9 mouse cellular contexts compared by ENCODE assay signal in the genomic region with DNA sequence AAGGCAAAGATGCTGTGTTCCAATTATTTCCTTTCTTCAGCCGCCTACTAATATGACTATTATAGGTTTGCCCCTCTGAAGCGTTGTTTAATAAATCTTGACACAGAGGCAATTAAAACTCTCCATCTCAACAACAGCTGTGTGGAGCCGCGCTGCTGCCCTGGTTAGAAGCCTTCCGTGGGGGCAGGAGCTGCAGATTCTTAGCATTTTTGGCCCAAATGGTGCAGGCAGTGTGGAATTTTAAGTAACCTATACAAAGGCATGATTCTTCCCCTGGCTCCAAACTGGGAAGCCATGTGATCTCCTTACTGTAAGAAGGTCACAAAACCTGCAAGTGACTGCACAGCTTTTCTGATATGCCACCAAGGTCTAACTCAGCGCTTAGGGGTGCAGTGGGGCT.
A peak's percentile ranks its signal among the peaks of the same experiment; 100 is the strongest.
DNase-seq lines count a peak whose midpoint lies in the region; ATAC-seq lines count a peak whose summit lies in the region.
"Had no signal": no experiment of that assay in that cellular context is flagged by ENCODE, and none has a peak within 500 bp of the region (broad histone marks: within the 10 kb centered on the region; RNA-seq: fewer than 3 reads in every experiment).

No protein-coding gene starts in this region.

- WGBS in embryonic facial prominence, embryonic 12.5 days = 44% methylated on average over 6 of the region's 6 CpGs
- WGBS in hindbrain, embryonic 11.5 days = 77% methylated on average over 6 of the region's 6 CpGs
- WGBS in neural tube, embryonic 14.5 days = 40% methylated on average over 6 of the region's 6 CpGs

- H3K4me3 ChIP-seq in embryonic facial prominence, embryonic 12.5 days = no peak overlapping the region
- no peak overlapping the region for H3K4me3 ChIP-seq in hindbrain, embryonic 11.5 days (ENCODE audit: low read depth, low read length)
- no peak overlapping the region for H3K4me3 ChIP-seq in neural tube, embryonic 14.5 days (ENCODE audit: low read depth, low read length)
- H3K4me3 ChIP-seq: heart, embryonic 15.5 days; liver, embryonic 15.5 days had no signal

- no peaks in the 10 kb centered on the region for H3K27me3 ChIP-seq in embryonic facial prominence, embryonic 12.5 days
- no peaks in the 10 kb centered on the region for H3K27me3 ChIP-seq in hindbrain, embryonic 11.5 days (ENCODE audit: control insufficient read depth, insufficient read depth, low read length)
- H3K27me3 ChIP-seq in neural tube, embryonic 14.5 days (ENCODE audit: control insufficient read depth, insufficient read depth, low read length) = no peaks in the 10 kb centered on the region
- H3K27me3 ChIP-seq: heart, embryonic 15.5 days; liver, embryonic 15.5 days had no signal

- intact Hi-C loops in left cerebral cortex, postnatal 4 days (cut with DNase I) = no loop called here

- no peak for ATAC-seq in embryonic facial prominence, embryonic 12.5 days (ENCODE audit: insufficient number of reproducible peaks, insufficient read depth, low FRiP score, low TSS enrichment)
- no peak for ATAC-seq in hindbrain, embryonic 11.5 days (ENCODE audit: low FRiP score)
- ATAC-seq in neural tube, embryonic 14.5 days (ENCODE audit: low read depth) = peak; percentile 50; the same call in 1 of the 2 replicates

- 0 out of 2 replicates have a peak overlapping the region, but pooled peaks have one; percentile 1 for H3K4me2 ChIP-seq in embryonic facial prominence, embryonic 12.5 days (replicated peaks)
- no peak overlapping the region for H3K4me2 ChIP-seq in hindbrain, embryonic 11.5 days (replicated peaks; ENCODE audit: low read depth, low read length)
- H3K4me2 ChIP-seq in neural tube, embryonic 14.5 days (ENCODE audit: low read depth, low read length) = no peak overlapping the region
- H3K4me2 ChIP-seq: heart, embryonic 15.5 days; liver, embryonic 15.5 days had no signal

- peak overlapping the region; percentile 65 for H3K27ac ChIP-seq in embryonic facial prominence, embryonic 12.5 days
- peak overlapping the region; percentile 0; the same call in 1 of the 2 replicates for H3K27ac ChIP-seq in hindbrain, embryonic 11.5 days (ENCODE audit: low read depth, low read length)
- H3K27ac ChIP-seq in neural tube, embryonic 14.5 days (ENCODE audit: low read depth, low read length) = peak overlapping the region; percentile 16
- H3K27ac ChIP-seq: heart, embryonic 15.5 days; liver, embryonic 15.5 days had no signal

- H3K9ac ChIP-seq in embryonic facial prominence, embryonic 12.5 days = 0 out of 2 replicates have a peak overlapping the region, but pooled peaks have one; percentile 10
- H3K9ac ChIP-seq in hindbrain, embryonic 11.5 days (ENCODE audit: low read depth, low read length) = no peak overlapping the region
- no peak overlapping the region for H3K9ac ChIP-seq in neural tube, embryonic 14.5 days (replicated peaks; ENCODE audit: low read depth, low read length)
- H3K9ac ChIP-seq: heart, embryonic 15.5 days; liver, embryonic 15.5 days had no signal

- no peaks in the 10 kb centered on the region for H3K9me3 ChIP-seq in embryonic facial prominence, embryonic 12.5 days
- H3K9me3 ChIP-seq in hindbrain, embryonic 11.5 days (ENCODE audit: control insufficient read depth, low read length) = no peaks in the 10 kb centered on the region
- H3K9me3 ChIP-seq in neural tube, embryonic 14.5 days (ENCODE audit: control insufficient read depth, low read length) = no peaks in the 10 kb centered on the region
- H3K9me3 ChIP-seq: heart, embryonic 15.5 days; liver, embryonic 15.5 days had no signal

- H3K36me3 ChIP-seq in embryonic facial prominence, embryonic 12.5 days = no peaks in the 10 kb centered on the region
- H3K36me3 ChIP-seq in hindbrain, embryonic 11.5 days (ENCODE audit: control insufficient read depth, insufficient read depth, low read length) = no peaks in the 10 kb centered on the region
- H3K36me3 ChIP-seq in neural tube, embryonic 14.5 days (ENCODE audit: control insufficient read depth, insufficient read depth, low read length) = no peaks in the 10 kb centered on the region
- H3K36me3 ChIP-seq: heart, embryonic 15.5 days; liver, embryonic 15.5 days had no signal

- peaks cover 19% of the 10 kb centered on the region for H3K4me1 ChIP-seq in embryonic facial prominence, embryonic 12.5 days
- no peaks in the 10 kb centered on the region for H3K4me1 ChIP-seq in hindbrain, embryonic 11.5 days (replicated peaks; ENCODE audit: control insufficient read depth, insufficient read depth, low read length)
- peaks cover 8% of the 10 kb centered on the region; the same call in 1 of the 2 replicates for H3K4me1 ChIP-seq in neural tube, embryonic 14.5 days (ENCODE audit: control insufficient read depth, insufficient read depth, low read length)

- peak; percentile 39 for DNase-seq in left cerebral cortex, adult 11 months (ENCODE audit: low spot score)
- no peak for DNase-seq in left cerebral cortex, postnatal 4 days
- peak; percentile 24 for DNase-seq in hindbrain, embryonic 11.5 days (ENCODE audit: low spot score)
- DNase-seq in spleen, postnatal 36 days (ENCODE audit: low spot score in 2 of 2) = no peak
- no peak for DNase-seq in gastrocnemius, postnatal 10 days

Comparison
In these comparisons a context has a peak if more than half of its experiments do, and no peak if none do; other contexts are left out.
1. DNase-seq: peak in left cerebral cortex, adult 11 months (single experiment) and hindbrain, embryonic 11.5 days (single experiment); none in left cerebral cortex, postnatal 4 days (single experiment), spleen, postnatal 36 days (0 of 2) and gastrocnemius, postnatal 10 days (single experiment).
2. H3K27ac ChIP-seq: peak in every context shown above with its lines; median percentile 65 in embryonic facial prominence, embryonic 12.5 days; 16 in neural tube, embryonic 14.5 days; 0 in hindbrain, embryonic 11.5 days.